Mouse (Mus musculus) kidney, embryonic 15.5 days (tissue): ENCODE measurements at regions not wholly inside any gene's neighbourhood (a gene's known extent, or its start where the extent isn't known, plus 50 kb on each side); places are given as distances from the start of the nearest gene placed in this dataset. TPM values are rescaled to one million over a fixed set of nuclear protein-coding genes. Genes with fewer than 3 reads are reported as not detected.

Experiments
- ATAC-seq: fragments of 200-750 bp; cut with Nextera tagmentation; replicated peaks from 2 replicates; pipeline ENCODE4 v1.8.0; 2017; ENCODE audit warnings: moderate TSS enrichment; ENCODE audit not compliant: low FRiP score
- H3K27ac ChIP-seq: fragments of 300-500 bp; sonication (generic); 2 replicates; pipeline ENCODE4 v1.5.1; 2015; ENCODE audit warnings: mild to moderate bottlenecking, inconsistent platforms
- H3K27me3 ChIP-seq: fragments of 300-500 bp; sonication (generic); 2 replicates; pipeline ENCODE4 v1.6.1; 2015; ENCODE audit warnings: inconsistent platforms
- H3K36me3 ChIP-seq: fragments of 300-500 bp; sonication (generic); 2 replicates; pipeline ENCODE4 v1.6.1; 2015; ENCODE audit warnings: inconsistent platforms
- H3K4me1 ChIP-seq: fragments of 300-500 bp; sonication (generic); 2 replicates; pipeline ENCODE4 v1.6.1; 2015; ENCODE audit warnings: inconsistent platforms
- H3K4me2 ChIP-seq: fragments of 300-500 bp; sonication (generic); 2 replicates; pipeline ENCODE4 v1.6.1; 2015; ENCODE audit warnings: moderate library complexity, mild to moderate bottlenecking, inconsistent platforms
- H3K4me3 ChIP-seq: fragments of 300-500 bp; sonication (generic); replicated peaks from 2 replicates; pipeline ENCODE4 v1.5.1; 2015; ENCODE audit warnings: mild to moderate bottlenecking, inconsistent platforms
- H3K9ac ChIP-seq: fragments of 300-500 bp; sonication (generic); 2 replicates; pipeline ENCODE4 v1.6.1; 2015; ENCODE audit warnings: mild to moderate bottlenecking, inconsistent platforms
- H3K9me3 ChIP-seq: fragments of 300-500 bp; sonication (generic); replicated peaks from 2 replicates; pipeline ENCODE4 v1.6.1; 2016; ENCODE audit warnings: inconsistent platforms
- WGBS: fragments of 180-500 bp; shearing (Covaris S2); methylation state at CpG from one replicate; pipeline ENCODE4 v1.1.7; 2015; ENCODE audit warnings: mixed read lengths; 5-methylcytosine and 5-hydroxymethylcytosine counted together
- microRNA-seq: library from miRNA; unstranded; fragments of <30 nt; microRNA quantifications from one replicate; pipeline ENCODE4, GENCODE M21; 2016

- Histone ChIP-seq H3K4me1 (peaks cover 51% of the 10 kb centered on the region), H3K9ac (no peak overlapping the region), H3K9me3 (no peaks in the 10 kb centered on the region), H3K4me3 (no peak overlapping the region), H3K36me3 (no peaks in the 10 kb centered on the region), H3K4me2 (0 out of 2 replicates have a peak overlapping the region, but pooled peaks have one; percentile 56), H3K27ac (peak overlapping the region; percentile 95), H3K27me3 (no peaks in the 10 kb centered on the region)
- no peak for ATAC-seq
- 39% methylated on average over 1 of the region's 1 CpGs for WGBS
These were observed 158.4 kb downstream of the Gm11361 start for GRCm38 (mm10) chr13:28415769-28416168.

DNA sequence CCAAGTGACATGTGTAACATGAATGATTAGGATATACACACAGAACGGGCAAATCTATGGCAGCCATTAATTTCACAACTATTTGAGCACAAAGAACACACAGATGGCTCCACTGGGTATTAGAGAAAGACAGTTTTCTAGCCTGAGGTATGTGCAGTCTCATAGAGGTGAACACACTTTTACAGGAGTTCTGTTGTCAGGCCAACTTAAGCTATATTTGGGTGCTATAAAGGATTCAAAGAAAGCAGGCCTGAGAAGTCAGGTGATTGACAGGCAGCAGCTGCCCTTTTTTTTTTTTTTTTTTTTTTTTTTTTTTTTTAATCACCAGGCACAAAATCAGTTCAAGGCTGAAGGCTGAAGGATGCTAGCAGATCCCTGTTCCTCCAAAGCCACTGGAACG is 153.0 kb downstream of the Gm11361 start:
- Histone ChIP-seq H3K4me3 (no peak overlapping the region), H3K27ac (no peak overlapping the region), H3K9me3 (no peaks in the 10 kb centered on the region), H3K4me1 (peaks cover 12% of the 10 kb centered on the region), H3K27me3 (no peaks in the 10 kb centered on the region), H3K4me2 (no peak overlapping the region), H3K9ac (no peak overlapping the region), H3K36me3 (no peaks in the 10 kb centered on the region)
- WGBS, result 64% methylated on average over 2 of the region's 2 CpGs
- no peak for ATAC-seq

GRCm38 (mm10) chr13:28409609-28409902 is 152.2 kb downstream of the Gm11361 start:
- no peak overlapping the region for H3K4me3 ChIP-seq
- no peak overlapping the region for H3K9ac ChIP-seq
- H3K4me2 ChIP-seq, result no peak overlapping the region
- no peaks in the 10 kb centered on the region for H3K36me3 ChIP-seq
- no peaks in the 10 kb centered on the region for H3K27me3 ChIP-seq
- no peaks in the 10 kb centered on the region for H3K9me3 ChIP-seq
- H3K27ac ChIP-seq, result peak overlapping the region; percentile 66; the same call in 1 of the 2 replicates
- peaks cover 10% of the 10 kb centered on the region; the same call in 1 of the 2 replicates for H3K4me1 ChIP-seq
- ATAC-seq, result no peak
- WGBS, result 83% methylated on average over 1 of the region's 1 CpGs

DNA sequence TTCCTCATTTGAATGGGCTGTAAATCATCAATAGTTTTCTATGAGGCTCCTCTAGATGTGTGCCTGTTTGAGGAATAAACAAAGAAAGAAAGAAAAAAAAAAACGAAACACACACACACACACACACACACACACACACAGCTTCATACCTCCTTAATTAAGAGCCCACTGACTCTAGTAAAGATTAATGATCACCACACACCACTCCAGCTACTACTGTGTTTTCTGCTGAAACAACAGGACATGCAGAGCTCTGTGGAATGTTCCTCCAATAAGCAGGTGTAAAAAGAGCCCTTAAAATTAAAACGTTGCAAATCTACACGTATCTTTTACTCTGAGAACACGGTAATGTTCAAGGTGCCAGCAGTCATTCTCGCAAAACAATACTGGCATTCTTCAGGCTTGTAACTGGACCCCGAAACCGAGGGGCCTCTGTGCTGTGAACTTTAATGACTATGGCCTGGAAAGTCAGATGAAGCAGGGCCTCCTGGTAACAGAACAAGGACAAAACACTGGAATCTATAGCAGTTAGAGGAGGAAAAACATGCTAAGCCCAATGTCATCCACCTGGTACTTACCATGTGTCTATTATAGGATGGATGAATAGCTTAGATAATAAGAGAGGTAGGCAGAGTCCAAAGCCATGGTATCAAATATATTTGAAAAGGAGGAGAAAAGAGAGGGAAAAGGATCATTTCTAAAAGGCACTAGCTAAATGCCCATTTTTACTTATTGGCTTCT is 151.7 kb downstream of the Gm11361 start:
- no peaks in the 10 kb centered on the region for H3K27me3 ChIP-seq

DNA sequence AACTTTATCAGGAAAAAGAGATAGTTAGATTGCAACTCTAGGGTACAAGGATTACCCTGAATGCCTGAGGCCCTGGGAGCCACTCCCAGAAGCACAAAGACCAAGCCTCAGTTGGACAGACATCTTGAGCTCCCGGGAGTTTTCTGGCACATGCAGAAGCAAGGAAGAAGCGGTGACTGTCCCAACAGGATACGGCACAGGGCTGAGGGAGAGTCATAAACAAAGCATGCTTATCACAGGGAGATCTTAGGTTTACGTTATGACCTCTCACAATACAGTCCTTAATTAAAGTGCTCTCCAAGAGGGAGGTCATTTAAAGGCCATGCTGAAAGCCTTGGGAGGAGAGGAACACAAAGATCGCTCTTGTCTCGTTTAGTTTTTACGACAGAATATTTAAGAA is 143.1 kb downstream of the Gm11361 start:
- Histone ChIP-seq H3K36me3 (no peaks in the 10 kb centered on the region), H3K27ac (peak overlapping the region; percentile 51; the same call in 1 of the 2 replicates), H3K4me3 (no peak overlapping the region), H3K4me1 (peaks cover 9% of the 10 kb centered on the region), H3K4me2 (no peak overlapping the region), H3K27me3 (no peaks in the 10 kb centered on the region), H3K9ac (no peak overlapping the region), H3K9me3 (no peaks in the 10 kb centered on the region)
- WGBS, result 11% methylated on average over 7 of the region's 7 CpGs
- ATAC-seq, result peak; percentile 79; the same call in 1 of the 2 replicates

More for the DNA sequence above, 151.7 kb downstream of the Gm11361 start:
- WGBS, result 23% methylated on average over 7 of the region's 7 CpGs
- H3K9me3 ChIP-seq, result no peaks in the 10 kb centered on the region
- no peak overlapping the region for H3K9ac ChIP-seq
- H3K4me2 ChIP-seq, result no peak overlapping the region
- peaks cover 10% of the 10 kb centered on the region; the same call in 1 of the 2 replicates for H3K4me1 ChIP-seq
- no peaks in the 10 kb centered on the region for H3K36me3 ChIP-seq
- peak overlapping the region; percentile 66 for H3K27ac ChIP-seq
- peak; percentile 49; the same call in 1 of the 2 replicates for ATAC-seq
- no peak overlapping the region for H3K4me3 ChIP-seq

Small RNAs in the stretch of these regions (microRNA-seq; reads per million reads assigned to microRNA genes)
- gene Mir6368, result not detected
